21 mouse cellular contexts compared by ENCODE assay signal in the genomic region with DNA sequence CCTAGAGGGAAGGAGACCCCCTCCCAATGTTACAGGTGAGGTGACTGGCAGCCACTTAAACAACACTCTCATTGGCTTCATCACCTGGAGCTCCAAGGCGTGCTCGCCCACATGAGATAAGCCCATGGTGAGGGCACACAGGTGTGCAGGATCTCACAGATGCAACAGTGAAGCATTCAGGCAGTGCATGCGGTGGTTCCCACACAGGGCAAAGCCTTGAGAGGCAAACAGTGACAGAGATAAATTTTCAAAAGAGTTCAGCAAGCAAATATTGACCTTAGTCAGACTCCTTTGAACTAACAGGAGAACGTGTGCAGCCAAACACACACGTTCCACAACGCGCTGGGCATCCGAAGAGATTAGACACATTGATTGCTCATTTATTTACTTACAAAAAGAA. TPM values are rescaled to one million over a fixed set of nuclear protein-coding genes. Genes with fewer than 3 reads are reported as not detected.
"Had no signal": no experiment of that assay in that cellular context is flagged by ENCODE, and none has a peak within 500 bp of the region (broad histone marks: within the 10 kb centered on the region; RNA-seq: fewer than 3 reads in every experiment).

No protein-coding gene starts in this region.

- H3K4me2 ChIP-seq: limb, embryonic 13.5 days; liver, embryonic 13.5 days; midbrain, embryonic 12.5 days; midbrain, embryonic 15.5 days; neural tube, embryonic 12.5 days had no signal

- H3K4me1 ChIP-seq: limb, embryonic 10.5 days; limb, embryonic 13.5 days; liver, embryonic 13.5 days; midbrain, embryonic 12.5 days; neural tube, embryonic 12.5 days had no signal

- DNase-seq: kidney, adult 2 months; kidney, postnatal 25 days; layer of hippocampus, adult 9-11 months; liver, embryonic 13.5 days; lung, adult 18-20 months; lung, postnatal 14 days; retina, postnatal 1 day; right cerebral cortex, postnatal 25 days; spleen, adult 18-20 months; thymus, adult 18-20 months; thymus, postnatal 14 days; thymus, postnatal 4 days had no signal

- H3K9me3 ChIP-seq: limb, embryonic 10.5 days; limb, embryonic 13.5 days; liver, embryonic 13.5 days; midbrain, embryonic 12.5 days; midbrain, embryonic 15.5 days; neural tube, embryonic 12.5 days had no signal

- H3K4me3 ChIP-seq: layer of hippocampus, adult 2 months; limb, embryonic 10.5 days; limb, embryonic 13.5 days; liver, embryonic 13.5 days; midbrain, embryonic 12.5 days; midbrain, embryonic 15.5 days; neural tube, embryonic 12.5 days had no signal

- H3K36me3 ChIP-seq: limb, embryonic 10.5 days; limb, embryonic 13.5 days; liver, embryonic 13.5 days; midbrain, embryonic 12.5 days; midbrain, embryonic 15.5 days; neural tube, embryonic 12.5 days had no signal

- H3K27ac ChIP-seq: kidney, postnatal 0 days; layer of hippocampus, adult 2 months; limb, embryonic 10.5 days; limb, embryonic 13.5 days; liver, embryonic 13.5 days; macrophage; midbrain, embryonic 12.5 days; midbrain, embryonic 15.5 days; neural tube, embryonic 12.5 days had no signal

- H3K9ac ChIP-seq: limb, embryonic 13.5 days; liver, embryonic 13.5 days; midbrain, embryonic 12.5 days; midbrain, embryonic 15.5 days; neural tube, embryonic 12.5 days had no signal

- H3K27me3 ChIP-seq: limb, embryonic 13.5 days; midbrain, embryonic 12.5 days; midbrain, embryonic 15.5 days; neural tube, embryonic 12.5 days had no signal

- ATAC-seq: inflammation-experienced regulatory T-cells, adult 6 months; midbrain, embryonic 15.5 days had no signal

RNA-seq across cellular contexts. Expression of gene Cckar, which starts 30.8 kb away (rescaled TPM):
- polyA plus RNA-seq: inflammation-experienced regulatory T-cells, adult 6 months; macrophage had no signal
